Mouse (Mus musculus): ENCODE measurements around the gene Pmepa1.

- TF ChIP-seq GATA1 (IDR thresholded peaks at IDR 0.05; ENCODE audit: borderline replicate concordance, low read length), result no peak
- TF ChIP-seq CTCF (IDR thresholded peaks at IDR 0.05; ENCODE audit: low read depth, low read length), result no peak
- TF ChIP-seq POLR2AphosphoS5 (IDR thresholded peaks at IDR 0.05; ENCODE audit: insufficient replicate concordance, low read depth, low read length), result no peak
- no peak for TF ChIP-seq GATA2 (IDR thresholded peaks at IDR 0.05; ENCODE audit: borderline replicate concordance, low read depth, low read length)
Observed at GRCm38 (mm10) chr2:173220754-173221153, 55.6 kb downstream of the Pmepa1 start.
